Mouse (Mus musculus) G1E (cell line): Measurements from ENCODE around the gene Cwh43.

Experiments
- CTCF ChIP-seq: IDR thresholded peaks from 2 replicates; pipeline ENCODE4 v1.5.1; 2012; ENCODE audit warnings: low read depth, low read length, inconsistent platforms, mixed read lengths
- GATA1 ChIP-seq: IDR thresholded peaks from 2 replicates; pipeline ENCODE4 v1.6.1; 2012; ENCODE audit warnings: borderline replicate concordance, low read length, inconsistent platforms, mixed read lengths

GRCm38 (mm10) chr5:73399768-73400526 is 5.9 kb upstream of the Cwh43 start:
- TF ChIP-seq CTCF (no peak), GATA1 (no peak)
